Mouse (Mus musculus) heart, postnatal 4 days (tissue): ENCODE measurements around the gene Kcns1. TPM values are rescaled to one million over a fixed set of nuclear protein-coding genes. Genes with fewer than 3 reads are reported as not detected.
"Not testable (repeated sequence)": the region's sequence is repeated elsewhere in the genome, so short reads cannot be mapped to it uniquely, and the experiment has no call there.

Experiments
- DNase-seq: peaks from one replicate; pipeline ENCODE4 v3.0.0; 2021
- total RNA-seq, 2 experiments: library from RNA; stranded (reverse); gene quantifications; 2 replicates each; pipeline ENCODE4 v1.2.3; 2021

Kcns1 gene
- total RNA-seq: under 1 TPM in 1 of 2 experiments, not detected in 1; 0.19 TPM

GRCm38 (mm10) chr2:164170902-164171301, at the start of gene Kcns1:
Gene Kcns1, minus strand, starts transcription at chr2:164171113.
- no peak for DNase-seq

- DNase-seq: no peak
These were observed 48.4 kb upstream of the Kcns1 start for GRCm38 (mm10) chr2:164219295-164219694.

GRCm38 (mm10) chr2:164212711-164213110, 41.8 kb upstream of the Kcns1 start:
- no peak for DNase-seq

GRCm38 (mm10) chr2:164210892-164211291, 40.0 kb upstream of the Kcns1 start:
- DNase-seq: no peak

GRCm38 (mm10) chr2:164206676-164207075, 35.8 kb upstream of the Kcns1 start:
- DNase-seq: no peak

- not testable (repeated sequence) for DNase-seq
These were observed 35.1 kb upstream of the Kcns1 start for GRCm38 (mm10) chr2:164206011-164206410.

- DNase-seq: no peak
These were observed 28.9 kb upstream of the Kcns1 start, which contains the start of gene Wfdc15a for GRCm38 (mm10) chr2:164199626-164200327. Gene Wfdc15a, minus strand, starts transcription at chr2:164200130.

GRCm38 (mm10) chr2:164196700-164196990, 25.7 kb upstream of the Kcns1 start:
- DNase-seq: no peak

- DNase-seq: no peak
These were observed 25.2 kb upstream of the Kcns1 start for GRCm38 (mm10) chr2:164195971-164196699.

- DNase-seq: no peak
These were observed 24.2 kb upstream of the Kcns1 start for GRCm38 (mm10) chr2:164194959-164195630.

GRCm38 (mm10) chr2:164192279-164192678, 21.4 kb upstream of the Kcns1 start:
- no peak for DNase-seq

GRCm38 (mm10) chr2:164190576-164190975, 19.7 kb upstream of the Kcns1 start, which contains the start of gene Wfdc12:
Gene Wfdc12, minus strand, starts transcription at chr2:164190608.
- DNase-seq: no peak

- DNase-seq: no peak
These were observed 17.8 kb upstream of the Kcns1 start for GRCm38 (mm10) chr2:164188722-164189121.

- no peak for DNase-seq
These were observed 13.3 kb upstream of the Kcns1 start for GRCm38 (mm10) chr2:164184145-164184719.

GRCm38 (mm10) chr2:164183340-164183739, 12.4 kb upstream of the Kcns1 start:
- DNase-seq: no peak

- DNase-seq: no peak
These were observed 11.9 kb upstream of the Kcns1 start, which contains the start of gene Wfdc5 for GRCm38 (mm10) chr2:164182692-164183255. Gene Wfdc5, minus strand, starts transcription at chr2:164182742.

GRCm38 (mm10) chr2:164180770-164181169, 9.9 kb upstream of the Kcns1 start:
- DNase-seq: no peak

- peak; percentile 50 for DNase-seq
These were observed 9.2 kb upstream of the Kcns1 start for GRCm38 (mm10) chr2:164180124-164180523.

- no peak for DNase-seq
These were observed 6.9 kb upstream of the Kcns1 start for GRCm38 (mm10) chr2:164177831-164178230.

- no peak for DNase-seq
These were observed 4.9 kb upstream of the Kcns1 start for GRCm38 (mm10) chr2:164175850-164176249.

GRCm38 (mm10) chr2:164174649-164175395, 3.9 kb upstream of the Kcns1 start:
- no peak for DNase-seq

GRCm38 (mm10) chr2:164173394-164173793, 2.5 kb upstream of the Kcns1 start:
- DNase-seq: peak; percentile 29
